Mouse (Mus musculus) megakaryocyte, embryonic 14.5 days (primary cell): ENCODE measurements at regions not wholly inside any gene's neighbourhood (a gene's known extent, or its start where the extent isn't known, plus 50 kb on each side); places are given as distances from the start of the nearest gene placed in this dataset.

Experiments used
- FLI1 ChIP-seq: IDR thresholded peaks from 2 replicates; pipeline ENCODE4 v1.6.1; 2012; ENCODE audit warnings: low read length, inconsistent platforms, mixed read lengths
- GATA1 ChIP-seq: IDR thresholded peaks from 3 replicates; pipeline ENCODE4 v1.6.1; 2012; ENCODE audit warnings: mixed read lengths, low read length, inconsistent platforms, borderline replicate concordance

GRCm38 (mm10) chr11:52601196-52601595, 163.2 kb upstream of the Fstl4 start:
- TF ChIP-seq GATA1 (no peak), FLI1 (no peak)
